Mouse (Mus musculus) neural tube, embryonic 11.5 days (tissue): Measurements from ENCODE around the gene Zfyve9. TPM values are rescaled to one million over a fixed set of nuclear protein-coding genes. Genes with fewer than 3 reads are reported as not detected.
A peak's percentile ranks its signal among the peaks of the same experiment; 100 is the strongest.
"Not testable (repeated sequence)": the region's sequence is repeated elsewhere in the genome, so short reads cannot be mapped to it uniquely, and the experiment has no call there.

Experiments
- ATAC-seq: fragments of 200-750 bp; cut with Nextera tagmentation; 2 replicates; pipeline ENCODE4 v1.8.0; 2017; ENCODE audit warnings: moderate number of reproducible peaks, mild to moderate bottlenecking, moderate TSS enrichment, moderate library complexity; ENCODE audit not compliant: insufficient read depth, low FRiP score, low TSS enrichment
- DNase-seq: peaks from one replicate; pipeline ENCODE4 v3.0.0-alpha.2; 2015; ENCODE audit warnings: low spot score
- H3K27ac ChIP-seq: fragments of 300-500 bp; sonication (generic); 2 replicates; pipeline ENCODE4 v1.5.1; 2014; ENCODE audit warnings: low read depth, mild to moderate bottlenecking, low read length
- H3K27me3 ChIP-seq: fragments of 300-500 bp; sonication (generic); 2 replicates; pipeline ENCODE4 v1.6.1; 2014; ENCODE audit warnings: mild to moderate bottlenecking, low read length, mixed read lengths; ENCODE audit not compliant: control insufficient read depth, insufficient read depth
- H3K36me3 ChIP-seq: fragments of 300-500 bp; sonication (generic); 2 replicates; pipeline ENCODE4 v1.6.1; 2014; ENCODE audit warnings: mild to moderate bottlenecking, low read length, moderate library complexity, mixed read lengths; ENCODE audit not compliant: control insufficient read depth, insufficient read depth
- H3K4me1 ChIP-seq: fragments of 300-500 bp; sonication (generic); 2 replicates; pipeline ENCODE4 v1.6.1; 2014; ENCODE audit warnings: low read length, mixed read lengths; ENCODE audit not compliant: control insufficient read depth, insufficient read depth
- H3K4me2 ChIP-seq: fragments of 300-500 bp; sonication (generic); 2 replicates; pipeline ENCODE4 v1.6.1; 2014; ENCODE audit warnings: low read depth, mild to moderate bottlenecking, moderate library complexity
- H3K4me3 ChIP-seq: fragments of 300-500 bp; sonication (generic); 2 replicates; pipeline ENCODE4 v1.5.1; 2014; ENCODE audit warnings: low read depth, low read length
- H3K9ac ChIP-seq: fragments of 300-500 bp; sonication (generic); 2 replicates; pipeline ENCODE4 v1.6.1; 2014; ENCODE audit warnings: mild to moderate bottlenecking, low read length
- H3K9me3 ChIP-seq: fragments of 300-500 bp; sonication (generic); 2 replicates; pipeline ENCODE4 v1.6.1; 2016; ENCODE audit warnings: low read length; ENCODE audit not compliant: control insufficient read depth
- WGBS: fragments of 180-500 bp; shearing (Covaris S2); extraction: QIAGEN DNeasy Blood & Tissue Kit; methylation state at CpG from one replicate; pipeline ENCODE4 v1.1.7; 2014; 5-methylcytosine and 5-hydroxymethylcytosine counted together
- polyA plus RNA-seq: library from polyadenylated mRNA; unstranded; fragments of >200 nt; fragmentation: Nextera tagmentation; extraction: Ambion mirVana; gene quantifications from 2 replicates; pipeline ENCODE4 v1.2.1, GENCODE M21; 2014

Zfyve9 gene
- polyA plus RNA-seq, 1 experiment from 2014 or later, result 3.6 TPM

- Histone ChIP-seq H3K9ac (no peak overlapping the region), H3K27ac (no peak overlapping the region), H3K4me2 (no peak overlapping the region), H3K27me3 (no peaks in the 10 kb centered on the region), H3K4me1 (no peaks in the 10 kb centered on the region), H3K36me3 (no peaks in the 10 kb centered on the region), H3K9me3 (no peaks in the 10 kb centered on the region), H3K4me3 (no peak overlapping the region)
- ATAC-seq (no peak), DNase-seq (no peak)
These were observed 89.1 kb downstream of the Zfyve9 start for GRCm38 (mm10) chr4:108691469-108691868.

- no peak overlapping the region for H3K27ac ChIP-seq
- no peak for DNase-seq
- H3K4me2 ChIP-seq, result no peak overlapping the region
- WGBS, result 88% methylated on average over 3 of the region's 3 CpGs
- no peak overlapping the region for H3K9ac ChIP-seq
- no peak for ATAC-seq
- H3K27me3 ChIP-seq, result no peaks in the 10 kb centered on the region
- no peaks in the 10 kb centered on the region for H3K9me3 ChIP-seq
- H3K4me1 ChIP-seq, result no peaks in the 10 kb centered on the region
- no peaks in the 10 kb centered on the region for H3K36me3 ChIP-seq
- no peak overlapping the region for H3K4me3 ChIP-seq
These were observed 90.1 kb downstream of the Zfyve9 start for GRCm38 (mm10) chr4:108690479-108690878.

- not testable (repeated sequence) for H3K9ac ChIP-seq, H3K27ac ChIP-seq, DNase-seq, H3K9me3 ChIP-seq, H3K27me3 ChIP-seq, H3K4me3 ChIP-seq, H3K4me2 ChIP-seq, H3K4me1 ChIP-seq, H3K36me3 ChIP-seq, ATAC-seq
- WGBS, result 88% methylated on average over 4 of the region's 7 CpGs
These were observed 93.5 kb downstream of the Zfyve9 start for GRCm38 (mm10) chr4:108687098-108687497.

DNA sequence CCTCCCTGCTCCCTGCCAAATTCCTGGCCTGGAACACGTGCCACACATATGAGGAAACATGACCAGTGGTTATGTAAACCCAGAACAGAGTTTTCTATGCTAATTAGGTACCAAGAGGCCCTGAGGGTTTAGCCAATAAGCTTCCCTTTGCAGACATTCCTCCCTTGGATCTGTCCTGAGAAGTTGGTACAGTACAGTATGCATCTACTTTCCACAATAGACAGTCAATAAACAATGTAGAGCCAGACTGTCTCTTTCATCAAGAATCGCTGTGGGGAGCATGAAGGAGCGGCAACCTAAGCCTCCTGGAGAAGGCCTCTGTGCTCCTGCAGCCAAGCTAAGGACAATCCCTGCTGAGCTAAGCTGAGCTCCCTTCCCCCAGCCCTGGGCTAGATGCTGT is 94.4 kb downstream of the Zfyve9 start:
- Histone ChIP-seq H3K27me3 (no peaks in the 10 kb centered on the region), H3K36me3 (no peaks in the 10 kb centered on the region), H3K4me1 (no peaks in the 10 kb centered on the region), H3K9me3 (no peaks in the 10 kb centered on the region), H3K9ac (no peak overlapping the region), H3K4me3 (no peak overlapping the region), H3K4me2 (no peak overlapping the region), H3K27ac (no peak overlapping the region)
- WGBS, result 77% methylated on average over 3 of the region's 3 CpGs
- ATAC-seq (no peak), DNase-seq (no peak)

- 84% methylated on average over 2 of the region's 2 CpGs for WGBS
- DNase-seq, result peak; percentile 24
- no peak overlapping the region for H3K27ac ChIP-seq
These were observed 116.2 kb downstream of the Zfyve9 start for GRCm38 (mm10) chr4:108664407-108664806.

GRCm38 (mm10) chr4:108638752-108639151 is 141.8 kb downstream of the Zfyve9 start:
- Histone ChIP-seq H3K4me3 (no peak overlapping the region), H3K27me3 (no peaks in the 10 kb centered on the region), H3K4me2 (no peak overlapping the region), H3K9ac (no peak overlapping the region), H3K4me1 (no peaks in the 10 kb centered on the region), H3K27ac (no peak overlapping the region), H3K36me3 (peaks cover 3% of the 10 kb centered on the region; the same call in 1 of the 2 replicates), H3K9me3 (no peaks in the 10 kb centered on the region)
- 84% methylated on average over 5 of the region's 5 CpGs for WGBS
- ATAC-seq (no peak), DNase-seq (no peak)

More at GRCm38 (mm10) chr4:108664407-108664806, 116.2 kb downstream of the Zfyve9 start:
- no peaks in the 10 kb centered on the region for H3K9me3 ChIP-seq
- H3K36me3 ChIP-seq, result no peaks in the 10 kb centered on the region
- no peak overlapping the region for H3K9ac ChIP-seq
- H3K4me1 ChIP-seq, result no peaks in the 10 kb centered on the region
- H3K4me2 ChIP-seq, result no peak overlapping the region
- no peaks in the 10 kb centered on the region for H3K27me3 ChIP-seq
- no peak for ATAC-seq
- no peak overlapping the region for H3K4me3 ChIP-seq

DNA sequence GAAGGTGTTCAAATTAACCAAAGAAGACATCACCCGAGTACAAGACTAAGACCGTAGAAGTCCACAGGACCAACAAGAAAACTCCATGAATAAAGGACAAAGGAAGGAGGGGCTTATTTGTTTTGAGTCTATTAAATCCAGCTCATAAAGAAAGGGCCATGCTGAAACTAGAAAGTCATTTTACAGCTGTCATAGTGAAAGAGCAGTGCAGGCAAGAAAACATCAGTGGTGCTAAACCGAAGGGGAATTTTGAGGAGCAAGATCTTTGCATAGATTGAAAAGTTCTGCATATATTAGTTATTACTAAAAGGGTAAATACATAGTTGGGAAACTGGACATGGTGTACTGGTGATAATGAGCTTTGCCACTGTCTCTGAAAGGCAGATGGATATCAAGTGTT is 142.9 kb downstream of the Zfyve9 start:
- Histone ChIP-seq H3K27me3 (no peaks in the 10 kb centered on the region), H3K9me3 (no peaks in the 10 kb centered on the region), H3K36me3 (peaks cover 6% of the 10 kb centered on the region; the same call in 1 of the 2 replicates), H3K4me2 (no peak overlapping the region), H3K4me3 (no peak overlapping the region), H3K9ac (no peak overlapping the region), H3K27ac (no peak overlapping the region), H3K4me1 (no peaks in the 10 kb centered on the region)
- ATAC-seq (no peak), DNase-seq (no peak)
- WGBS, result 91% methylated on average over 3 of the region's 3 CpGs

DNA sequence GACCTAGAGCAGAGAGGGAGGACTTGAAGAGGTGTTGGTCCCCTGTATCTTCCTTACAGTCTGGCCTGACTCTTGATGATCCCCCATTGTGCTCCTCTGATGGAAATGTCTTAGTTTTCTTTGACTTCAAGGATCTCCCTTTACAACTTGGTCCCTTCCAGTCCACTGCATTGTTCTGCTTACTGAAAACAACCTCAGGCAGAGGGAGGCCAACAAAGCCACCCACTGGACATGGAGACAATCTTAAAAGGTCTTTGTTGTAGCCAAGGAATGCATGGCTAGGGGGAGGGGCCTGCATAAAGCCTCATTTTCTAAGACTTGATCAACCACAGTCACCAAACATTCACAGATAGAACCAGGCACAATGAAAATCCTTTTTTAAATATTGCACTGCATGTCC is 145.5 kb downstream of the Zfyve9 start:
- Histone ChIP-seq H3K27me3 (no peaks in the 10 kb centered on the region), H3K9ac (no peak overlapping the region), H3K4me2 (no peak overlapping the region), H3K4me3 (no peak overlapping the region), H3K4me1 (no peaks in the 10 kb centered on the region), H3K9me3 (no peaks in the 10 kb centered on the region), H3K27ac (no peak overlapping the region), H3K36me3 (peaks cover 4% of the 10 kb centered on the region; the same call in 1 of the 2 replicates)
- no peak for DNase-seq
- ATAC-seq, result no peak

GRCm38 (mm10) chr4:108634696-108635095 is 145.9 kb downstream of the Zfyve9 start:
- H3K36me3 ChIP-seq, result peaks cover 5% of the 10 kb centered on the region; the same call in 1 of the 2 replicates
- H3K9me3 ChIP-seq, result no peaks in the 10 kb centered on the region

More at GRCm38 (mm10) chr4:108634696-108635095, 145.9 kb downstream of the Zfyve9 start:
- DNase-seq (no peak), ATAC-seq (no peak)
- 63% methylated on average over 4 of the region's 4 CpGs for WGBS
- Histone ChIP-seq H3K9ac (no peak overlapping the region), H3K4me3 (no peak overlapping the region), H3K4me1 (no peaks in the 10 kb centered on the region), H3K4me2 (no peak overlapping the region), H3K27ac (no peak overlapping the region), H3K27me3 (no peaks in the 10 kb centered on the region)
